Mouse (Mus musculus) embryo, embryonic 11 days (tissue): ENCODE results near the gene Fez1.

Source experiments
- DNase-seq: peaks from one replicate; pipeline ENCODE4 v3.0.0-alpha.2; 2015

Gene Fez1

DNA sequence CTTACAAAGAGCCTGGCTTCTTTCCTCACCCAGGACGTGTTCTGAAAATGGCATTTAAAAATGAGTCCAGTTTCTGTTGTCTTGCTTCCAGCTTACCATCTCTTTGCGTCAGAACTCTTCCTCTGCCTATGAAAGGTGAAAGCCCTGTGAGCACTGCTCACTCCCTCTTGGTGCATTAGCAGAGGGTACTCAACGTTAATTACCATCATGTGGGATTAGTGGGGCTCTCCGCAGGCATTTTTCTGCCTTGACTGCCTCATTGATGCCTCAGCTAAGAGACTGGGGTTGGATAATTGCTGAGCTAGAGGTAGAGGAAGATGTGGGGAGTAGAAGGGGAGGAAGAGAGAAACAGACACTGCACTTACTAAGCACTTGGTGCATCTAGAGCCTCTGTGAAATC, 24.7 kb downstream of the Fez1 start:
- no peak for DNase-seq

- DNase-seq, result no peak
Measured at GRCm38 (mm10) chr9:36848661-36849060, 27.0 kb downstream of the Fez1 start.

DNA sequence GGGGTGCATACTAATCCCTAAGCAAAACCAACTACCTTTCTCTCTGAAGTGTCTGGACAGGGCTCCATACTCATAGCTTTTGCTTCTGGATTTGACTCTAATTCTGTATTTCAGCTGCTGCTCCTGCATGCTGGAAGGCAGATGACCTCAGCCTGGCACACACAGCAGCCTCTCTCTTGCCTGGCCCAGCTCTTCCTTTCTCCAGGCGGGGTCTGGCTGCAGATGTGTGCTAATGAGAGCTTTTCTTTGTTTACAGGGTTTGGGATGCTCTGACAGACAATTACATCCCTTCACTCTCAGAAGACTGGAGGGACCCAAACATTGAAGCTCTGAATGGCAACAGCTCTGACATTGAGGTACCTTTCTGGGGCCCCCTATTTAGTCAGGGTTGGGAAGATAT, 28.4 kb downstream of the Fez1 start:
- DNase-seq, result no peak

GRCm38 (mm10) chr9:36852175-36852574, 30.5 kb downstream of the Fez1 start:
- no peak for DNase-seq

GRCm38 (mm10) chr9:36856351-36856750, 34.7 kb downstream of the Fez1 start:
- no peak for DNase-seq

GRCm38 (mm10) chr9:36857476-36858117, 35.9 kb downstream of the Fez1 start:
- peak; percentile 20 for DNase-seq

DNA sequence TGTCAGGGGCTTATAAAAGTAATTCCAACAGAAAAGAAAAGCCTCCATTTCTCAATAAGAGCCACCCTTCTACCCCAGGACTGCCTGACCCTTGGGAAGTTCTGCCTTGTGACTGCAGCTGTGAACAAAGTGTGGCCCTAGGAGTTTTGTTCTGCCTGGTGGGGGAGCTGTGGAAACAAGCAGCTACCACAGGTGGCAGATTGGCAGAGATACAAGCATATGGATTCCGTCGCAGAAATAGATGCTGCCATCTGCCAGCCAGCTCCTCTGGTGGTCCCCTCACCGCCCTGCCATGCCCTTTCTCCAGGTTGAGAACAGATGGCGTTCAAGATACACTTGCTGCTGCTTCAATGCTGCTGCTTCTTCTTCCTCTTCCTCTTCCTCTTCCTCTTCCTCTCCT, 37.0 kb downstream of the Fez1 start:
- DNase-seq, result no peak

DNA sequence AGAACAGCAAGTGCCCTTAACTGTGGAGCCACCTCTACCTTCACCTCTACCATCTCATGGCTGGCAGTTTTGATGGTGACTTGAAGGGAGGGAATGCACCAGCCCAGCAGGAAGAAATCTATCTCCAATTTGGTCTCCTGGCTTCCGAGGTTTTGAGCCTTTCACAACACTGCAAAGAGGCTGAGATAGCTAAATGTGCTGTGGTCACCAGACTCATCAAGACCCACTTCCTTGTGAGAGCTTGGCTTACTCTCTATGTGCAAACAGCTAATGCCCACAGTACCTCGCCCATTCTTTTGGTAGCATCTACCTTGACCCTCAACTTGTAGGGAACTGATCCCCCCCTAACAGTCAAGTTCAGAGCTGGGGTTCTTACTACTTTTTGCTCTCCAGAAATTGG, 40.9 kb downstream of the Fez1 start:
- DNase-seq, result no peak

DNA sequence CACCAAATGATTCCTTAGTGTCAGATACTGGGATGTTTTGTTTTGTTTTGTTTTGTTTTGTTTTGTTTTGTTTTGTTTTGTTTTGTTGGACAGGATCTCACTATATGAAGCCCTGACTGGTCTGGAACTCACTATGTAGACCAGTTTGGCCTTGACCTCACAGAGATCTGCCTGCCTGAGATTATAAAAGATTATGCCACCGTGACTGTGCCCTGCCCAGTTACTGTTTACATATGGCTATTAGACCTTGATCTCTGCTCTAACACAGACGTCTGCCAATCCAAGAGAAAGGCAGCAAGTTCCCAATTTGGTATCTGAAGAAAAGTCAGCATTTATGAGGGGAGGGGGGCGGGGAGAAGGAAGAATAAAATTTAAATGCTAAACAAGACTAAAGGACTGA, 42.0 kb downstream of the Fez1 start:
- no peak for DNase-seq

DNA sequence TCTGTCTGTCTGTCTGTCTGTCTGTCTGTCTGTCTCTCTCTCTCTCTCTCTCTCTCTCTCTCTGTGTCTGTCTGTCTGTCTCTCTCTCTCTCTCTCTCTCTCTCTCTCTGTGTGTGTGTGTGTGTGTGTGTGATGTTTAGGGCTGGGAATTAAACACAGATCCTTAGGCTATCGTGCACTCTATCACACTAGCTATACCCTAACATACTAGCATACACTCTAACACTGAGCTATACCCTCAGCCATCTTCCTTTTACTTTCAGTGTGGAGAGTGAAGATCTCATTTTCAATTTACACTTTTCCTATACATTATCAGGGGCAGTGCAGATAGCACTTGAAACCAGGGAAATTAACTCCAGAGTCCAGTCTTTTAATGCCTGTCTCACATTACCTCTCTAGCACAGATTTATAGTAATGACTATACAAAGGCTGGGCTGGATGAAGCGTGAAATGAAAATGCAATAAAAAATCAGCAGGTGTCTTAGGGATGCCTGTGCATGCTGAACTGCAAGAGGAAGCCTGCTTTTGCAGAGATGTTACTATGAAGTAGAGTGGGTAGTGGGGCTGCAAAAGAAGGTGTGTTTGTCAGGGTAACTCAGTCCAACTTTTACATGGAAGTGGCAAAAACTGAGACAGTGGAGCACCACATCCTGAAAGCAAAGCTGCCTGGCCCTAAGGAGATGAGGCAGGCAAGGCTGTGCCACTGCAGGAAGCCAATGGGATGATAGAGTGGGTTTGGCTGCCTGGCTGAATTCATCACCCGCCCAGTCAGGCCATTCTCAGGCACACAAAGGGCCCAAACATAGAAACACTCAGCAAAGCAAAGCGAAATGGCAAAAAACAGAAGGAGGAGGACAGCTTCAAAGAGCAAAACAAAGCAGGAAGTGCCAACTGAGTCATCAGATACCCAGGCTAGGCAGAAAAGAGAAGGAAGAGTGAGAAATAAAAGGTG, 43.5 kb downstream of the Fez1 start:
- peak; percentile 12 for DNase-seq

GRCm38 (mm10) chr9:36868662-36869061, 47.0 kb downstream of the Fez1 start:
- DNase-seq, result no peak

GRCm38 (mm10) chr9:36870263-36870662, 48.6 kb downstream of the Fez1 start:
- no peak for DNase-seq

- DNase-seq, result no peak
Measured at GRCm38 (mm10) chr9:36873796-36874195, 52.1 kb downstream of the Fez1 start.

DNA sequence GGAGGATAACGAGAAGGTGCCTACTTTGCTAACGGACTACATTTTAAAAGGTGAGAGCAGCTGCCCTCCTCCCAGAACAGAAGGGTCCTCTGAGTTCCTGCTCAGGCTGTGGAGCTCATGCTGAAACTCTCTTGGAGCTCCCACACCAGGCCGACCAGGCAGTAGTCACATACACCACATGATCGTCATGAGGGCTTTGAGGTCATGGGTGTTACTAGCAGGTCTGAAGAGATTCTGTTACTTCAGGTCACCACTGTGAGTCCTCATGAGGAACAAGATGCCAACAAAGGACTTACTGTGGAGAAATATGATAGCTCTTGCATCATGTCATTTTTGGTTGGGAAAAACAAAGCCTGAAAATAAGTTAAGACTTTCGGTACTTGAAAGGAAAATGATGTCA, 54.6 kb downstream of the Fez1 start:
- DNase-seq, result no peak

DNA sequence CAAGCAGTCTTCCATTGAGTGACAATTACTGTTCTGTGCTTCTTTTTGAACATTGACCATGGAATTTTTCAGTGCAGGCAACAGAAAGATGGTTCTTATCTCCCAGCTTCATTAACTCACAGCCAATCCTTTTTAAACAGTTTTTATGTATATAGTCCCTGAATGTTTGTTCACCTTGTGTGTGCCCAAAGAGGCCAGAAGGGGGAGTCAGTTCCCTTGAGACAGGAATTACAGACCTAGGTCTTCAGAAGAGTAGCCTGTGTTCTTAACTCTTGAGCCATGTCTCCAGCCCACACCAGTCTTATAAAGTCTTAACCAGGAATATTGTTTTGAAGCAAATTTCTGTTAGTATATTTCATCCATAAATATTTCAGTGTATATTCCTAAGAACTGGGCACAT, 55.1 kb downstream of the Fez1 start:
- DNase-seq, result no peak

DNA sequence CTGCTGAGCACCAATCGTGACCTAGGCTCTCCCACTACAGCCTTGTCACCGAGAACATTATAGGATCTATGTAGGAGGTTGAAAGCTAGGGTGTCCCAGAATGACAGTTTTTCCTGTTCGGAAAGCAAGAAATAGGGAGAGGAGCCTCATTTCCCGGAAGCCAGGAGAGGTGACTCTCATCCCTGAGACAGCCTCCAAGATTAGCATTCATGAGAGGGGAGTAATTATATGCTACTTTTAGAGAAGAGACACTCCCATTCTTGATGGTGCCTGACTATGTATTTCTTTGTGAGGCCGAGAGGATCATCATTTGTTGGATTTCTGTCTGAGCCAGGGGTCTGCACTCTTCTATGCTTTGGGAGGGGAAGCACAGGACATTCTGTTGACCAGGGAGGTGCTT, 60.0 kb downstream of the Fez1 start:
- DNase-seq, result no peak

GRCm38 (mm10) chr9:36882034-36882745, 60.5 kb downstream of the Fez1 start:
- peak; percentile 35 for DNase-seq

GRCm38 (mm10) chr9:36883569-36883968, 61.9 kb downstream of the Fez1 start:
- DNase-seq, result no peak

DNA sequence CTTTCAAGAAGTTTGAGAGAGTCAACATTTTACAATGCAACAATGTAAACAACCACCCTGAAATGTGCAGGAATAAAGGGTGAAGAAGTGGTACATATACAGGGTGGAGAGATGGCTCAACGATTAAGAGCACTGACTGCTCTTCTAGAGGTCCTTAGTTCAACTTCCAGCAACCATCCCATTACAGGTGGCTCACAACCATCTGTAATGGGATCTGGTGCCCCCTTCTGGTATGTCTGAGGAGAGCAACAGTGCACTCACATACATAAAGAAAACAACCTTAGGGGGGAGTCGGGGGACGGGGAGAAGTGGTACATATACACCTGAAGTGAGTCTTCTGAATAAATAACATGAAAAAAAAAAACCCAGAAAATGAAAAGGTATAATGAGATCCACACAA, 63.6 kb downstream of the Fez1 start:
- DNase-seq, result peak; percentile 42

DNA sequence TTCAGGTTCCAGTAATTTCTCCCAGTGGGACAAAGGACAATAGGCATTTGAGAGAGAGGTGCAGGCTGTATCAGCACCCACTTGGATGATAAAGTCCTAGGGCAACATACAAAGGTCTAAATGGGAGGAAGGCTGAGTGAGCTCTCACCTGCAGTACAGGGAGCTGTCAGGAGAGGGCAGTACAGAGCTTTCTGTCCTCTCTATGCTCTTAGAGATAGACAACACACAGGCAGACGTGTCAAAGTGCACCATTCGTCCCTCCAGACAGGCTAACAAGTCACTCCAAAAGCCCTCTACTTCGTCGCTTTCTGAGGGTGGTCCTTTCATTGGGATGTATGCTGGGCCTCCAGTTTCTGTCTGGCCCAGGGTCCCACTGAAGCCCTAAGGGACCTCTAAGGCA, 68.9 kb downstream of the Fez1 start:
- peak; percentile 61 for DNase-seq

DNA sequence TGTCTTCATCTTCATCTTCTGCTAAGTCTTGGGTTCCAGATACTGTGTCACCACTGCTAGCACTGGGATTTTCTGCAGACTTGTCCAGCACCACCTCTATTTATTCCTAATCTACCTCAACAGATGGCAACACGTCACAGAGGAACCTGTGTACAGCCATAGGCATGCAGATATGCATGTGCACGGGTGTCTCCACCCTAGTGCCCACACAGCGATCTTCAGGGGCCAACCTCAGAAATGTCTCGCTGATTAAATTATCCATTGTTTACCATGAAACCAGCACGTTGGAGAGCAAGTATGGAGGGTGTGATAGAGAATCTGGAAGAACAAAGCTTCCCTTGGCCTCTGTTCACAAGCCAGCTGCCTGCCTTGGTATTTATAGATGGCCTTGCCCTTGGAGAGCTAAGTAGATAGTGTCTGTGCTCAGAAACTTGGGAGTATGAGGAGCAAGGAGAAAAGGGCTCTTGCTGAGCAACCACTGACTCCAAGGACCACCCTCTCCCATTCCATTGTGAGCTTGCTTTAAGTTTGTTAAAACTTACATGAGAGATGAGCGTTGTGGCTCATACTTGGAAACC, 71.8 kb downstream of the Fez1 start:
- DNase-seq, result no peak

DNA sequence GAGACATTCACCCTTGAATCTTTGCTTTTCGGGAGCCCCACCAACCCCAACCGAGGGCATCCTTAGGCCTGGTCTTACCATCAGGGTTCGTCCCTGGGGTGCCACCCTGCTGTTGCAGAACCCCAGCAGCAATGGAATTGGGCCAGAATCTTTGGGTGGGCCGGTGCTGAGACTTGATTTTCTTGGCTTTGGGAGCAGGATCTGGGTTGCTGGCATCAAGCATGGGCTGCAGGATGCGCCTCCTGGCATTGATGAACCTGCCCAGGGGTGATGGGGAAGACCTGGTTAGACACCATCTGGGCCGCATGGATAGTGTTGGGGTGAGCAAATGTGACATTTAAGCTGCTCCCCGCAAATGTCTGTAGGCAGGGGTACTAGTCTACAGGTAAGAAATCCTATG, 72.6 kb downstream of the Fez1 start:
- DNase-seq, result no peak

- peak; percentile 74 for DNase-seq
Measured at GRCm38 (mm10) chr9:36895009-36895693, 73.5 kb downstream of the Fez1 start.
